Mouse (Mus musculus): ENCODE results near the gene Stkld1. TPM values are rescaled to one million over a fixed set of nuclear protein-coding genes. Genes with fewer than 3 reads are reported as not detected.
"Not testable (repeated sequence)": the region's sequence is repeated elsewhere in the genome, so short reads cannot be mapped to it uniquely, and the experiment has no call there.

Gene Stkld1
- polyA plus RNA-seq (2012; rRNA removed) = 0.80 and 0.95 TPM in 2 replicates

- no peak for DNase-seq (ENCODE audit: low read depth)
Measured at GRCm38 (mm10) chr2:26933304-26934055, at the start of gene Stkld1, which contains the start of gene Surf4. Stkld1 (plus strand) TSS chr2:26934047. Surf4 (minus strand) TSS chr2:26933928.

GRCm38 (mm10) chr2:26885541-26885940, 48.3 kb upstream of the Stkld1 start:
- DNase-seq (ENCODE audit: low read depth) = not testable (repeated sequence)

- DNase-seq (ENCODE audit: low read depth) = not testable (repeated sequence)
Measured at GRCm38 (mm10) chr2:26886170-26886569, 47.7 kb upstream of the Stkld1 start.

GRCm38 (mm10) chr2:26895898-26896297, 37.9 kb upstream of the Stkld1 start:
- no peak for DNase-seq (ENCODE audit: low read depth)

DNA sequence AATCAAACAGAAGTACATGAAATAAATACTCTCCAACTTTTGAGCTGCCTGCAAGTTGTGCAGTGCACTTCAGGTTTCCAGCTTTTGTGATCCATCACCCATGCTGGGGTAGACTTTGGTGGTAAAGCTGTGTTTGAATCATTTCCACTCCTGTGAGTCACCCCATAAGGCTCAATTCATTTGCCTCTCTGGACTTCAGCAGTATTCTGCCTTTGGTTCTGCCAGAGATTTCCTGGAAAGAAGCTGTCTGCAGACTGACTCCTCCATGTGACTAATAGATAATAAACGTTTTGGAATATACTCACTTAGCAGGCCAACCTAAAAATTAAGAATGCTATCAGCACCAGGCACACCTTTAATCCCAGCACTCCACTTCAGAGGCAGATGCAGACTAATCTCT, 33.1 kb upstream of the Stkld1 start:
- DNase-seq (ENCODE audit: low read depth) = no peak

DNA sequence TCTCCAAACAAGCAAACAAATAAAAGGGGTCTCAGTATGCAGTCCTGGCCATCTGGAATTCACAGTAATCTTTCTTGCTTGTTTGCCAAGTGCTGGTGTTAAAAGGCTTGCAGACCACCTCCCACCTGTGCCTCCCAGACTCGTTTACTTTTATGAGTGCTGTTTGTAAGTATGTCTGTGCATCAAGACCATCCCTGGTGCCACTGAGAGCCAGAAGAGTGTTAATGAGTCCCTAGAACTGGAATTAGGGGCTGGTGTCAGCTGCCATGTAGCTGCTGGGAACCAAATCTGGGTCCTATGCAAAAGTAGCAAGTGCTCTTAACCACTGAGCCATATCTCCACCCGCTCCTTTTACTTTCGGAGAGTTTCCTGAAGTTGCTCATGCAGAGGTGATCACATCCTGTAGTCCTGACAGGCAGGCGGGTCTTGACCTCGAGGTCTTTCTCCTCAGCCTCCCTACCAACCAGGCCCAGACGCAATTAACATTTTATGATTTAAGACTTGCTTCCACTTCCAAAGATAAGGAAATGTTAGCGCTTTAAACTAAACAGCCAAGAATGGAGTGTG, 31.9 kb upstream of the Stkld1 start:
- no peak for DNase-seq (ENCODE audit: low read depth)

- no peak for DNase-seq (ENCODE audit: low read depth)
Measured at GRCm38 (mm10) chr2:26902467-26903220, 31.2 kb upstream of the Stkld1 start, which contains the start of gene Surf6. Surf6 (minus strand) TSS chr2:26902879.

GRCm38 (mm10) chr2:26903311-26903710, 30.5 kb upstream of the Stkld1 start:
- no peak for DNase-seq (ENCODE audit: low read depth)

- no peak for DNase-seq (ENCODE audit: low read depth)
Measured at GRCm38 (mm10) chr2:26905936-26906335, 27.9 kb upstream of the Stkld1 start.

DNA sequence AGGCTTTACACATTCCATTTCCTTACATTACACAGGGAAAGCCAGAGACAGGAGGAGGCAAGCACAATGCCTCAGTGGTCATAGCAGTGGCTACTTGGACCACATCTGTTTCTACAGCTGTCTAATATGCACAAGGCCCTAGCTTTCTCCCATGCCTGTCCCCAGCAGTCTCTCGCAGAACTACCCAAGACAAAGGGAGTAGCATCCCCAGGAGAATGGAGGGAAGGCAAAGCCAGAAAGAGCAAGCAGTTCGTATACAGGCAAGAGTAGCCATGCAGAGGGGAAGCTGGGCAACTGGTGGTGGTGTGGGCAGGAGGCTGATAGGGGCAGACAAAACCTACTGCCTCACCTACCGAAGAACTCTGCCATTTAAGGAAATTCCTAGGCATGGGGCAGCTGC, 27.4 kb upstream of the Stkld1 start:
- DNase-seq (ENCODE audit: low read depth) = no peak

DNA sequence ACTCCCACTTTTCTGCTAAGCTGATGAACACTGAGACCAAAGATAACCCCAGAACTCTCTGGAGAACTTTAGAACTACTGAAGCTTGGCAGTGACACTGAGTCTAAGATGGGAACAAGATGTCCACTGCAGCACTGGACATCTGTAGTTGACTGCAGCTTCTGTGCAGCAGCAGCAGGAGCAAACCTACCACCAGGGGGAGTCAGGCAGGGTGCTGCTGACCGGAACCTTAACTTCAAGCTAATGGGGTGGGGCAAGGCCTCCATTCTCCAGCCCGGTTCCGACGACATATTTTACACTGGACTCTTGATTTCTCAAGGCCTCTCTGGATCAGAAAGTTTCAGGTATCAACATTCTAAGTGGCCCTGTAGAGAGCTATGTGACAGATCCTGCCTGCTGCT, 26.7 kb upstream of the Stkld1 start:
- DNase-seq (ENCODE audit: low read depth) = no peak

DNA sequence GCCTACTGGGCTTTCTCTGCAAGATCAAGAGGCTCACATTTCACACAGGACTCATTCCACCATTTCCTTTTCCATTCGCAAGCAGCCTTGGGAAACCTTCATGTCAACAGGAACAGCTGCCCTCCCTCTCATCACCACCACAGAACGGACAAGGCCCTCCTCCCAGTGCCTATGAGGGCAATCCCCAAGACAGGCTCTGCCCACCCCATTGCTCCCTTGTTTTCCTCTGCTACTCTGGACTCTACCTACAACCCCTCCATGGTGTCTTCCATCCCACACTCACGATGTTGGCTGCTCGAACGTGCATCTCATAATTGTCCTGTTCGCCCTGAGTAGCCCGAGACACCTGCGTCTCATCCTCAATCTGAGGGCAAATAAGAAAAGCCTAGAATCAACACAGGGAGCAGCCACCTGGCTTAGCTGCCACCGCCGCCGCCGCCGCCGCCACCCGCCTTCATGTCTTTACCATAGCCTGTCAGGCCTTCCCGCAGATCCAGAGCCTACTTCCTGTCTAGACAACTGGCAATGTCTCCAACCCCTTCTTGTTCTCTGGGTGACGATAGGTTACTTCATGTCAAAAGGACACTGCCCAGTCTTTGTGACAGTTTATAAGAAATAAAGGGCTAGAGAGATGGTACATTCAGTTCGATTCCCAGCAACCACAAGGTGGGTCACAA, 25.0 kb upstream of the Stkld1 start:
- DNase-seq (ENCODE audit: low read depth) = no peak

GRCm38 (mm10) chr2:26909387-26909784, 24.5 kb upstream of the Stkld1 start:
- DNase-seq (ENCODE audit: low read depth) = no peak

- DNase-seq (ENCODE audit: low read depth) = no peak
Measured at GRCm38 (mm10) chr2:26910124-26910993, 23.5 kb upstream of the Stkld1 start, which contains the start of the genes Med22 and Rpl7a. Med22 (minus strand) TSS chr2:26910677. Rpl7a (plus strand) TSS chr2:26910764.

GRCm38 (mm10) chr2:26910994-26911765, 22.7 kb upstream of the Stkld1 start:
- DNase-seq (ENCODE audit: low read depth) = no peak

- DNase-seq (ENCODE audit: low read depth) = no peak
Measured at GRCm38 (mm10) chr2:26912253-26912770, 21.5 kb upstream of the Stkld1 start.

DNA sequence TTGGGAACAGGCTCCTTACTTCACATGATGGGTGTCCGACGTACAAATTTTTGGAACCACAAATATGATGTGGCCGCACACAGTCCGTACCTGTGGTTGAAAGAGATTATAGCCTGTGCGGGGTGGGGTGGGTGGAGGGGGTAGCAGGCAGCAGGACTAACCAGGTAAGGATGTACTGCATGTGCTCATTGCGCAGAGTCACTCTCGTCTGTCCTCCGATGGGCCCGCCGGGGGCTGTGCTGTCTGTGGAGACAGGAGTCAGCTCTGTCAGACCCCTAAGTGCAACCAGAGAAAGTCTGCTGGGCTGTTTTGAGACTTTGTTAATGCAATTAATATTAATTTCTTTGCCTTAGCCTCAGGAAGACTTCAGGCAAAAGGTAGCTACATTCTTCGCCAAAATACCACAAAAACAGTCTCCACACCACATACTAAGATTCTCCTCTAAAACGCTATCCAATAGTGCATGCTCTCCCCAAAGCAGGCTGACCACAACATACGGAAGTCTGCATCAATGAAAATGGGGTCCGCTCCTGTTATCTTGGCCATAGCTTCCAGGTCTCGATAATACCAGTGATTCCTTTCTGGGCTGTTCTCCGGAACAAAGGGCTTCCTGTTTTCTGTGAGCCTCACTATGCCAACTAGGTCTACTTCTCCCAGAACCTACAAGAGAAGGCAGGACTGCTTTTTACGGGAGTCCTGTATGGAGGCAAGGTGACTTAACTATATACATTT, 20.3 kb upstream of the Stkld1 start:
- no peak for DNase-seq (ENCODE audit: low read depth)

DNA sequence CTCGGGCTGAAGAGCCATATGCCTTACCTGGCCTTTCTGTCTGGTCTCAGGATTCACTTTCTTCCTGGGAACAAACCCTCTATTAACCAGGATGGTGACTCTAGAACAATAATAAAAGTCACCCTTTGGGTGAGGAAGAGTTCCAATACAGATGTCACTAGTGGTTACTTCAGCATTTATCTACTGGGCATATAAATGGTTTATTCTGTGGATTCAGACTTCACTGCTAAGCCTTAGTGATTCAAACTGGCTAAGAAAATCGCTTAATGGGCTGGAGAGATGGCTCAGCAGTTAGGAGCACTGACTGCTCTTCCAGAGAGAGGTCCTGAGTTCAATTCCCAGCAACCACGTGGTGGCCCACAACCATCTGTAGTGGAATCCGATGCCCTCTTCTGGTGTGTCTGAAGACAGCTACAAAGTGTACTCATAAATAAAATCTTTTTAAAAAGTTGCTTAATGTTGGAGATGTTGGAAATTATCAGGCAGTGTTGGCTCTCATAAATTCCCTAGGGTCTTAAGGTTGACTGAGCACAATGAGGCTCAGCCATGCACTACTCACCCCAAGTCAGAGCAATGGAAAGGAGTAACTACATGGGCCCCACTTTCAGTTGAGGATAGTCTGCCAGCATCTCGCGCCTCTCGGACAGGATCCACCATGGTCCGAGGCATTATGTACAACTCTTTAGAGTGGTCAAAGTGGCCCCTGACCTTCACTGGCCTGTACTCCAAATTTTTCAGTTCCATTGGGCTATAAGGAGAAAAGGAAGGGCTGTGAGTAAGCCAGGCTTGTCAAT, 19.5 kb upstream of the Stkld1 start:
- no peak for DNase-seq (ENCODE audit: low read depth)

Measured in gonadal fat pad, adult 2 months (tissue).